Mouse (Mus musculus) midbrain, postnatal 0 days (tissue): ENCODE measurements around the gene Arrdc1. TPM values are rescaled to one million over a fixed set of nuclear protein-coding genes. Genes with fewer than 3 reads are reported as not detected.
A peak's percentile ranks its signal among the peaks of the same experiment; 100 is the strongest.

ENCODE experiments used
- ATAC-seq: fragments of 200-750 bp; cut with Nextera tagmentation; 2 replicates; pipeline ENCODE4 v1.8.0; 2017; ENCODE audit warnings: moderate number of reproducible peaks, mild to moderate bottlenecking, moderate TSS enrichment, moderate library complexity; ENCODE audit not compliant: low FRiP score
- DNase-seq: peaks from one replicate; pipeline ENCODE4 v3.0.0-alpha.2; 2015; ENCODE audit warnings: low spot score
- H3K27ac ChIP-seq: fragments of 300-500 bp; sonication (generic); 2 replicates; pipeline ENCODE4 v1.5.1; 2014; ENCODE audit warnings: low read depth, mild to moderate bottlenecking, low read length, mixed read lengths
- H3K27me3 ChIP-seq: fragments of 300-500 bp; sonication (generic); 2 replicates; pipeline ENCODE4 v1.6.1; 2014; ENCODE audit warnings: low read length, control low read depth, mixed read lengths; ENCODE audit not compliant: insufficient read depth
- H3K36me3 ChIP-seq: fragments of 300-500 bp; sonication (generic); 2 replicates; pipeline ENCODE4 v1.6.1; 2014; ENCODE audit warnings: low read length, control low read depth, mixed read lengths; ENCODE audit not compliant: insufficient read depth
- H3K4me1 ChIP-seq: fragments of 300-500 bp; sonication (generic); 2 replicates; pipeline ENCODE4 v1.6.1; 2014; ENCODE audit warnings: mild to moderate bottlenecking, control low read depth, antibody characterized with exemption, low read length, mixed read lengths; ENCODE audit not compliant: insufficient read depth
- H3K4me2 ChIP-seq: fragments of 300-500 bp; sonication (generic); 2 replicates; pipeline ENCODE4 v1.6.1; 2014; ENCODE audit warnings: low read depth, mild to moderate bottlenecking, low read length, mixed read lengths; ENCODE audit not compliant: poor library complexity, severe bottlenecking
- H3K4me3 ChIP-seq: fragments of 300-500 bp; sonication (generic); 2 replicates; pipeline ENCODE4 v1.5.1; 2014; ENCODE audit warnings: low read depth, mild to moderate bottlenecking, low read length, moderate library complexity
- H3K9ac ChIP-seq: fragments of 300-500 bp; sonication (generic); replicated peaks from 2 replicates; pipeline ENCODE4 v1.6.1; 2014; ENCODE audit warnings: mild to moderate bottlenecking, low read length, moderate library complexity, mixed read lengths; ENCODE audit not compliant: poor library complexity, severe bottlenecking
- H3K9me3 ChIP-seq: fragments of 300-500 bp; sonication (generic); 2 replicates; pipeline ENCODE4 v1.6.1; 2016; ENCODE audit warnings: low read length, control low read depth
- CTCF ChIP-seq: IDR thresholded peaks from 2 replicates; pipeline ENCODE4 v1.5.1; 2016; ENCODE audit warnings: antibody characterized with exemption, mild to moderate bottlenecking
- WGBS: fragments of 180-500 bp; shearing (Covaris S2); extraction: QIAGEN DNeasy Blood & Tissue Kit; methylation state at CpG from one replicate; pipeline ENCODE4 v1.1.7; 2014; 5-methylcytosine and 5-hydroxymethylcytosine counted together
- microRNA-seq: library from miRNA; unstranded; fragments of <30 nt; microRNA quantifications from one replicate; pipeline ENCODE4, GENCODE M21; 2016; ENCODE audit warnings: borderline number of aligned reads
- polyA plus RNA-seq: library from polyadenylated mRNA; unstranded; fragments of >200 nt; fragmentation: Nextera tagmentation; extraction: Ambion mirVana; gene quantifications from 2 replicates; pipeline ENCODE4 v1.2.1, GENCODE M21; 2015
- total RNA-seq: library from RNA; depleted of rRNA; stranded (reverse); fragments of >200 nt; gene quantifications from 2 replicates; pipeline ENCODE4 v1.2.3, GENCODE M21; 2014; rRNA removed

Arrdc1 gene
- total and polyA plus RNA-seq, 2 experiments from 2014 or later: 44.7 to 55.7 TPM

- H3K36me3 ChIP-seq: no peaks in the 10 kb centered on the region
- no peak for ATAC-seq
- H3K4me3 ChIP-seq: no peak overlapping the region
- no peak overlapping the region for H3K9ac ChIP-seq
- no peak for TF ChIP-seq CTCF
- no peaks in the 10 kb centered on the region for H3K4me1 ChIP-seq
- H3K27ac ChIP-seq: no peak overlapping the region
- DNase-seq: no peak
- H3K4me2 ChIP-seq: no peak overlapping the region
- no peaks in the 10 kb centered on the region for H3K9me3 ChIP-seq
- no peaks in the 10 kb centered on the region for H3K27me3 ChIP-seq
- WGBS: 90% methylated on average over 5 of the region's 5 CpGs
These were observed 42.7 kb downstream of the Arrdc1 start for GRCm38 (mm10) chr2:24892318-24892717.

- Histone ChIP-seq H3K27ac (no peak overlapping the region), H3K9ac (no peak overlapping the region), H3K4me3 (no peak overlapping the region), H3K4me2 (no peak overlapping the region), H3K27me3 (no peaks in the 10 kb centered on the region), H3K9me3 (no peaks in the 10 kb centered on the region), H3K4me1 (no peaks in the 10 kb centered on the region), H3K36me3 (no peaks in the 10 kb centered on the region)
- TF ChIP-seq CTCF: no peak
- no peak for ATAC-seq
- 73% methylated on average over 6 of the region's 6 CpGs for WGBS
- no peak for DNase-seq
These were observed 44.3 kb downstream of the Arrdc1 start for GRCm38 (mm10) chr2:24890541-24891447.

- no peak overlapping the region for H3K27ac ChIP-seq
These were observed 46.2 kb downstream of the Arrdc1 start for GRCm38 (mm10) chr2:24888895-24889294.

GRCm38 (mm10) chr2:24880686-24881085 is 54.4 kb downstream of the Arrdc1 start:
- DNase-seq: no peak
- Histone ChIP-seq H3K9ac (no peak overlapping the region), H3K36me3 (peaks cover 26% of the 10 kb centered on the region), H3K9me3 (no peaks in the 10 kb centered on the region), H3K4me3 (no peak overlapping the region), H3K4me2 (no peak overlapping the region), H3K27ac (no peak overlapping the region), H3K4me1 (no peaks in the 10 kb centered on the region), H3K27me3 (no peaks in the 10 kb centered on the region)
- no peak for TF ChIP-seq CTCF
- ATAC-seq: no peak
- 93% methylated on average over 2 of the region's 2 CpGs for WGBS

More at GRCm38 (mm10) chr2:24888895-24889294, 46.2 kb downstream of the Arrdc1 start:
- Histone ChIP-seq H3K9me3 (no peaks in the 10 kb centered on the region), H3K4me3 (no peak overlapping the region), H3K36me3 (peaks cover 5% of the 10 kb centered on the region), H3K4me2 (no peak overlapping the region), H3K4me1 (no peaks in the 10 kb centered on the region), H3K9ac (no peak overlapping the region), H3K27me3 (no peaks in the 10 kb centered on the region)
- TF ChIP-seq CTCF: peak; percentile 40
- 90% methylated on average over 5 of the region's 5 CpGs for WGBS
- ATAC-seq (no peak), DNase-seq (no peak)

Small RNA genes within 50 kb of the gene (microRNA-seq; reads per million reads assigned to microRNA genes)
- gene Gm22875: not detected

Other genes starting within 250 kb of the Arrdc1 start
- gene Cacna1b, start 172.1 kb downstream of the Arrdc1 start, total RNA-seq: 97.6 and 108 TPM in 2 replicates
- 9.2 and 13.3 TPM in 2 replicates for gene Cacna1b, start 172.1 kb downstream of the Arrdc1 start, polyA plus RNA-seq
- 67.8 and 71.0 TPM in 2 replicates for gene Ehmt1, start 15.6 kb downstream of the Arrdc1 start, total RNA-seq
- 55.3 and 63.3 TPM in 2 replicates for gene Ehmt1, start 15.6 kb downstream of the Arrdc1 start, polyA plus RNA-seq
- 33.7 and 36.4 TPM in 2 replicates for gene Zmynd19, start 14.5 kb upstream of the Arrdc1 start, total RNA-seq
- 21.4 TPM in 2 replicates for gene Zmynd19, start 14.5 kb upstream of the Arrdc1 start, polyA plus RNA-seq
- 37.2 and 43.8 TPM in 2 replicates for gene Dph7, start 27.1 kb upstream of the Arrdc1 start, total RNA-seq
- gene Dph7, start 27.1 kb upstream of the Arrdc1 start, polyA plus RNA-seq: 37.1 and 39.6 TPM in 2 replicates
- 62.6 and 68.1 TPM in 2 replicates for gene Mrpl41, start 39.8 kb upstream of the Arrdc1 start, total RNA-seq
- 183 and 197 TPM in 2 replicates for gene Mrpl41, start 39.8 kb upstream of the Arrdc1 start, polyA plus RNA-seq
- 3.6 and 6.3 TPM in 2 replicates for gene Pnpla7, start 40.8 kb upstream of the Arrdc1 start, total RNA-seq
- gene Pnpla7, start 40.8 kb upstream of the Arrdc1 start, polyA plus RNA-seq: 3.1 and 3.2 TPM in 2 replicates
- gene Nsmf, start 119.1 kb upstream of the Arrdc1 start, total RNA-seq: 266 and 278 TPM in 2 replicates
- gene Nsmf, start 119.1 kb upstream of the Arrdc1 start, polyA plus RNA-seq: 182 and 187 TPM in 2 replicates
- not detected in 2 replicates for gene Entpd8, start 145.1 kb upstream of the Arrdc1 start, total RNA-seq
- gene Entpd8, start 145.1 kb upstream of the Arrdc1 start, polyA plus RNA-seq: not detected in 2 replicates
- not detected in 2 replicates for gene Noxa1, start 159.9 kb upstream of the Arrdc1 start, total RNA-seq
- not detected in 2 replicates for gene Noxa1, start 159.9 kb upstream of the Arrdc1 start, polyA plus RNA-seq
- gene Nrarp, start 245.5 kb upstream of the Arrdc1 start, total RNA-seq: 49.2 and 49.9 TPM in 2 replicates
- gene Nrarp, start 245.5 kb upstream of the Arrdc1 start, polyA plus RNA-seq: 16.1 and 16.5 TPM in 2 replicates